Mouse (Mus musculus) monocyte, adult 2 months (primary cell): ENCODE results near the gene Cryz.
"Not testable (repeated sequence)": the region's sequence is repeated elsewhere in the genome, so short reads cannot be mapped to it uniquely, and the experiment has no call there.

Experiments used
- DNase-seq, 2 experiments: peaks; one replicate each; pipeline ENCODE4 v3.0.0; 2022; ENCODE audit warnings: low spot score in 2 of 2, low read depth in 1 of 2

The Cryz gene

GRCm38 (mm10) chr3:154607896-154608295, 11.4 kb downstream of the Cryz start:
- DNase-seq: no peak

GRCm38 (mm10) chr3:154611888-154612287, 15.4 kb downstream of the Cryz start:
- DNase-seq: no peak

GRCm38 (mm10) chr3:154614771-154615170, 18.3 kb downstream of the Cryz start:
- DNase-seq: no peak

GRCm38 (mm10) chr3:154615304-154615703, 18.8 kb downstream of the Cryz start:
- DNase-seq: no peak

- DNase-seq: no peak
Measured at GRCm38 (mm10) chr3:154616106-154616505, 19.6 kb downstream of the Cryz start.

GRCm38 (mm10) chr3:154628284-154628683, 31.8 kb downstream of the Cryz start:
- DNase-seq: no peak

- DNase-seq: not testable (repeated sequence)
Measured at GRCm38 (mm10) chr3:154631281-154631680, 34.8 kb downstream of the Cryz start.

- no peak for DNase-seq
Measured at GRCm38 (mm10) chr3:154633091-154633490, 36.6 kb downstream of the Cryz start.

- DNase-seq: no peak
Measured at GRCm38 (mm10) chr3:154646638-154647442, 50.3 kb downstream of the Cryz start.

- DNase-seq: no peak
Measured at GRCm38 (mm10) chr3:154647443-154647780, 50.9 kb downstream of the Cryz start.

- DNase-seq: no peak
Measured at GRCm38 (mm10) chr3:154649411-154650285, 53.1 kb downstream of the Cryz start.

- DNase-seq: no peak
Measured at GRCm38 (mm10) chr3:154651192-154651821, 54.8 kb downstream of the Cryz start.

GRCm38 (mm10) chr3:154652581-154653420, 56.3 kb downstream of the Cryz start:
- no peak for DNase-seq

- DNase-seq: no peak
Measured at GRCm38 (mm10) chr3:154653454-154653853, 56.9 kb downstream of the Cryz start.

- no peak for DNase-seq
Measured at GRCm38 (mm10) chr3:154654284-154654683, 57.8 kb downstream of the Cryz start.

- no peak for DNase-seq
Measured at GRCm38 (mm10) chr3:154654901-154655300, 58.4 kb downstream of the Cryz start.

GRCm38 (mm10) chr3:154655711-154656110, 59.2 kb downstream of the Cryz start:
- no peak for DNase-seq

GRCm38 (mm10) chr3:154663545-154663944, 67.0 kb downstream of the Cryz start, which contains the start of gene Erich3:
Gene Erich3 (plus strand): TSS chr3:154663859.
- DNase-seq: no peak

GRCm38 (mm10) chr3:154663976-154664581, 67.6 kb downstream of the Cryz start:
- no peak for DNase-seq

GRCm38 (mm10) chr3:154664636-154665035, 68.1 kb downstream of the Cryz start:
- no peak for DNase-seq
